Mouse (Mus musculus) E14TG2a.4 (cell line): ENCODE measurements around the gene Tmem159.

Experiments used
- CTCF ChIP-seq: conservative IDR thresholded peaks from 2 replicates; pipeline ENCODE4 v1.5.1; 2014; ENCODE audit warnings: low read length
- NANOG ChIP-seq: IDR thresholded peaks from 2 replicates; pipeline ENCODE4 v1.6.1; 2014; ENCODE audit warnings: borderline replicate concordance, low read length, mixed read lengths

GRCm38 (mm10) chr7:120054016-120054415 is 48.1 kb upstream of the Tmem159 start:
- TF ChIP-seq CTCF (no peak), NANOG (no peak)
